ENCODE assay signal across 8 mouse cellular contexts in the genomic region with DNA sequence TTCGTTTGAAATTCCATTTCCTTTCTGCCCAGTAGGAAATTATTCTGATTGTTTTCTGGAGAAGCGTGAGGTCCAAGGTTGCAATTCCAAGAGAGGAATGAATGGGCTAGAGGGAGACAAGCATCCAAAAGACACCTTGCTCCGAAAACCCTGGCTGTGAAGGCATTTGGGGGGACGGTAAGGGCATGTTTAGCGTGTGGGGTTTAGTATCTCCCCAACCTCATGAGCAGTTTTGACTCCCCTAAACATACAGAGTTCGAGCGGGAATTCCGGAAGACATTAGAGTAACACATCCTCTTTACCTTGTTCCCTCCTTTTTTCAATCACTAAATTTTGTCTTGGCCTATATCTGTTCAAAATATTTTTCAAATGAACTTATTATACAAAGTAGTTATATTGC. TPM values are rescaled to one million over a fixed set of nuclear protein-coding genes. Genes with fewer than 3 reads are reported as not detected.
A peak's percentile ranks its signal among the peaks of the same experiment; 100 is the strongest.
DNase-seq lines count a peak whose midpoint lies in the region; ATAC-seq and TF ChIP-seq lines count a peak whose summit lies in the region.

No protein-coding gene starts in this region.

- H3K4me2 ChIP-seq in embryonic facial prominence, embryonic 13.5 days: peak overlapping the region; percentile 95
- H3K4me2 ChIP-seq in hindbrain, embryonic 15.5 days: peak overlapping the region; percentile 94
- H3K4me2 ChIP-seq in midbrain, embryonic 16.5 days (ENCODE audit: low read length): peak overlapping the region; percentile 95

- under 1% methylated on average over 8 of the region's 8 CpGs for WGBS in embryonic facial prominence, embryonic 13.5 days
- 0% methylated on average over 8 of the region's 8 CpGs for WGBS in hindbrain, embryonic 15.5 days
- WGBS in midbrain, embryonic 16.5 days: under 1% methylated on average over 8 of the region's 8 CpGs

- H3K4me1 ChIP-seq in embryonic facial prominence, embryonic 13.5 days: peaks cover 64% of the 10 kb centered on the region
- peaks cover 61% of the 10 kb centered on the region for H3K4me1 ChIP-seq in hindbrain, embryonic 15.5 days (replicated peaks)
- H3K4me1 ChIP-seq in midbrain, embryonic 16.5 days (ENCODE audit: control insufficient read depth, insufficient read depth, low read length): peaks cover 30% of the 10 kb centered on the region

- H3K36me3 ChIP-seq in embryonic facial prominence, embryonic 13.5 days: no peaks in the 10 kb centered on the region
- no peaks in the 10 kb centered on the region for H3K36me3 ChIP-seq in hindbrain, embryonic 15.5 days
- no peaks in the 10 kb centered on the region for H3K36me3 ChIP-seq in midbrain, embryonic 16.5 days (ENCODE audit: control insufficient read depth, insufficient read depth, low read length)

- H3K9me3 ChIP-seq in embryonic facial prominence, embryonic 13.5 days: no peaks in the 10 kb centered on the region
- no peaks in the 10 kb centered on the region for H3K9me3 ChIP-seq in hindbrain, embryonic 15.5 days
- H3K9me3 ChIP-seq in midbrain, embryonic 16.5 days (replicated peaks; ENCODE audit: control insufficient read depth, low read length, poor library complexity, severe bottlenecking): no peaks in the 10 kb centered on the region

- TF ChIP-seq CTCF in layer of hippocampus, adult 2 months (conservative IDR thresholded peaks at IDR 0.05): no peak

- H3K27me3 ChIP-seq in embryonic facial prominence, embryonic 13.5 days: no peaks in the 10 kb centered on the region
- peaks cover 41% of the 10 kb centered on the region for H3K27me3 ChIP-seq in hindbrain, embryonic 15.5 days
- H3K27me3 ChIP-seq in midbrain, embryonic 16.5 days (ENCODE audit: control insufficient read depth, insufficient read depth, low read depth, low read length): peaks cover 27% of the 10 kb centered on the region

- peak overlapping the region; percentile 74 for H3K4me3 ChIP-seq in layer of hippocampus, adult 2 months
- peak overlapping the region; percentile 69 for H3K4me3 ChIP-seq in embryonic facial prominence, embryonic 13.5 days
- H3K4me3 ChIP-seq in hindbrain, embryonic 15.5 days: peak overlapping the region; percentile 68
- H3K4me3 ChIP-seq in midbrain, embryonic 16.5 days (ENCODE audit: low read depth, low read length): peak overlapping the region; percentile 55

- no peak for ATAC-seq in embryonic facial prominence, embryonic 13.5 days (ENCODE audit: insufficient number of reproducible peaks, insufficient read depth, low FRiP score, low TSS enrichment, low read depth)
- ATAC-seq in hindbrain, embryonic 15.5 days (ENCODE audit: low FRiP score, low read depth): no peak
- no peak for ATAC-seq in midbrain, embryonic 16.5 days
- ATAC-seq in inflammation-experienced regulatory T-cells, adult 6 months: no peak

- no peak for DNase-seq in layer of hippocampus, adult 2 months (ENCODE audit: low spot score in 2 of 2)
- DNase-seq in layer of hippocampus, adult 8-10 months (ENCODE audit: low spot score in 2 of 2): no peak
- no peak for DNase-seq in urinary bladder, postnatal 10 days (ENCODE audit: low spot score)
- DNase-seq in right cerebral cortex, adult 2 months (ENCODE audit: low spot score in 2 of 2): no peak

- peak overlapping the region; percentile 95 for H3K27ac ChIP-seq in layer of hippocampus, adult 2 months
- peak overlapping the region; percentile 95 for H3K27ac ChIP-seq in embryonic facial prominence, embryonic 13.5 days
- peak overlapping the region; percentile 89 for H3K27ac ChIP-seq in hindbrain, embryonic 15.5 days (replicated peaks)
- H3K27ac ChIP-seq in midbrain, embryonic 16.5 days (ENCODE audit: low read length): peak overlapping the region; percentile 74; the same call in 1 of the 2 replicates

- H3K9ac ChIP-seq in embryonic facial prominence, embryonic 13.5 days: peak overlapping the region; percentile 87
- peak overlapping the region; percentile 59 for H3K9ac ChIP-seq in hindbrain, embryonic 15.5 days
- no peak overlapping the region for H3K9ac ChIP-seq in midbrain, embryonic 16.5 days (ENCODE audit: low read depth, low read length)

RNA-seq across cellular contexts. Expression of a gene that starts 0.4 kb away (rescaled TPM):
- 10 to 100 TPM; 23.3 to 32.7 TPM for total RNA-seq in layer of hippocampus, adult 2 months (2021)
- total RNA-seq in layer of hippocampus, adult 8-10 months (2022): 10 to 100 TPM; 21.8 to 37.1 (median 23.1) TPM
- 42.9 and 44.3 TPM in 2 replicates for polyA plus RNA-seq in embryonic facial prominence, embryonic 13.5 days (2015; fragmentation: Nextera tagmentation; extraction: Ambion mirVana)
- polyA plus RNA-seq in hindbrain, embryonic 15.5 days (2015; fragmentation: Nextera tagmentation; extraction: Ambion mirVana): 14.5 and 17.0 TPM in 2 replicates
- 7.6 and 9.4 TPM in 2 replicates for polyA plus RNA-seq in midbrain, embryonic 16.5 days (2015; fragmentation: Nextera tagmentation; extraction: Ambion mirVana)
- polyA plus RNA-seq in inflammation-experienced regulatory T-cells, adult 6 months (2017; shearing (Covaris generic)): under 1 TPM in 1 of 3 experiments, not detected in 2; 0.40 TPM
